Mouse (Mus musculus) brain, embryonic 14.5 days (tissue): Measurements from ENCODE around the gene Zfp68.
A peak's percentile ranks its signal among the peaks of the same experiment; 100 is the strongest.

Source experiments
- CTCF ChIP-seq: fragments of 200-500 bp; IDR thresholded peaks from 2 replicates; pipeline ENCODE4 v1.5.1; 2012; ENCODE audit warnings: inconsistent platforms, mild to moderate bottlenecking, moderate library complexity, borderline replicate concordance; ENCODE audit not compliant: insufficient read depth, insufficient read length; ENCODE audit errors: extremely low read depth
- POLR2A ChIP-seq: fragments of 200-500 bp; IDR thresholded peaks from 2 replicates; pipeline ENCODE4 v1.6.1; 2012; ENCODE audit warnings: mild to moderate bottlenecking, inconsistent platforms, borderline replicate concordance; ENCODE audit not compliant: poor library complexity, insufficient read depth, insufficient read length, severe bottlenecking; ENCODE audit errors: extremely low read depth

DNA sequence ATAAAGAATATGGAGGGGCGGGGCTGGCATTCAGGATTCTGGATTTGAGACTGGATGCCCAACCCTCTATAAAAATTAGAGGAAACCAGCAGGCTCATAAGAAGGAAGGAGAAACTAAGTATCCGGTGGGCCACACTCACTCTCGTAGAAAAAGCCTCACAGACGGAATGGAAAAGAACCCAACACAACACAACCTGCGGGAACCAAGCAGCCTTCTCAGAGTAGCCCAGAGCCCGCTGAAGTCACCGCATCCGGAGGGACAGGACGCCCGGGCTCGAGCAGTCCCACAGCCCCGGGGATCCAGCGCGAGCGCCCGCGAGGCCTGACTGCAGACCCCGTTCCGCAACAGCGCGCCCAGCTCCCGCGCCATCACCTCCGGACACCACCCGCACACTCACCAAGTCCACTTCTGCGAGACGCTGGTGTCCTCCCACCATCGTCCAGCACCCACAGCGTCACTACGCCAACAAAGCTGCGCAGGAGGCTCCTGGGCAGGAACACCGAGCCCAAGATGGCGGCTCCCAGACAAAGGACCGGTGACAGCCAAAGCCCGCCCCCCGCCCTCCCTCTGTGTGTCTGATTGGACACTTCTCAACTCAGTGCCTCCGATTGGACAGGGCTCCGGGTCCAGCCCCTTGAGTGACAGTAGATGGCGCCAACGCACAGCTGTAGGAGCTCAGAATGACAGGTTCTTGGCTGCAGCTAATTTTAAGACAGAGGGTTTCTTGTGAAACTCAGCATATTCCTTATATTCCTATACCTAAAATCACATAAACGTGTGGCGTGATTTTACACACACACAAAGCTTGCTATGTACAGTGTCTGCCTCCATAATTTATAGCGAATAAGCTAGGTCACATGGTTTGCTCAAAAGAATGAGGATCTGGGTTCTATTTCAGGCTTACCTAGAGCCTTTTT lies at the start of gene Zfp68:
- TF ChIP-seq POLR2A = peak; percentile 87
- peak; percentile 41; the same call in 1 of the 2 replicates for TF ChIP-seq CTCF
